Mouse (Mus musculus) hindbrain, postnatal 0 days (tissue): ENCODE data around the gene Zc3h4. TPM values are rescaled to one million over a fixed set of nuclear protein-coding genes. Genes with fewer than 3 reads are reported as not detected.

ENCODE experiments used
- ATAC-seq: fragments of 200-750 bp; cut with Nextera tagmentation; 2 replicates; pipeline ENCODE4 v1.8.0; 2017; ENCODE audit warnings: mild to moderate bottlenecking, moderate TSS enrichment, moderate library complexity
- DNase-seq: peaks from one replicate; pipeline ENCODE4 v3.0.0-alpha.2; 2015; ENCODE audit warnings: low spot score
- H3K27ac ChIP-seq: fragments of 300-500 bp; sonication (generic); 2 replicates; pipeline ENCODE4 v1.5.1; 2014; ENCODE audit warnings: mild to moderate bottlenecking
- H3K27me3 ChIP-seq: fragments of 300-500 bp; sonication (generic); 2 replicates; pipeline ENCODE4 v1.6.1; 2014; ENCODE audit warnings: low read length, mixed read lengths; ENCODE audit not compliant: insufficient read depth
- H3K36me3 ChIP-seq: fragments of 300-500 bp; sonication (generic); 2 replicates; pipeline ENCODE4 v1.6.1; 2014; ENCODE audit warnings: low read length, mixed read lengths; ENCODE audit not compliant: insufficient read depth
- H3K4me1 ChIP-seq: fragments of 300-500 bp; sonication (generic); 2 replicates; pipeline ENCODE4 v1.6.1; 2014; ENCODE audit warnings: antibody characterized with exemption, low read length, mixed read lengths; ENCODE audit not compliant: insufficient read depth
- H3K4me2 ChIP-seq: fragments of 300-500 bp; sonication (generic); 2 replicates; pipeline ENCODE4 v1.6.1; 2014; ENCODE audit warnings: low read depth, mild to moderate bottlenecking, low read length, moderate library complexity, mixed read lengths
- H3K4me3 ChIP-seq: fragments of 300-500 bp; sonication (generic); 2 replicates; pipeline ENCODE4 v1.5.1; 2014; ENCODE audit warnings: low read length
- H3K9ac ChIP-seq: fragments of 300-500 bp; sonication (generic); replicated peaks from 2 replicates; pipeline ENCODE4 v1.6.1; 2014; ENCODE audit warnings: mild to moderate bottlenecking, low read length, moderate library complexity, mixed read lengths
- H3K9me3 ChIP-seq: fragments of 300-500 bp; sonication (generic); 2 replicates; pipeline ENCODE4 v1.6.1; 2016; ENCODE audit warnings: low read length, mixed read lengths
- CTCF ChIP-seq: IDR thresholded peaks from 2 replicates; pipeline ENCODE4 v1.5.1; 2016; ENCODE audit warnings: antibody characterized with exemption, control low read depth, low read depth
- WGBS: fragments of 180-500 bp; shearing (Covaris S2); extraction: QIAGEN DNeasy Blood & Tissue Kit; methylation state at CpG from one replicate; pipeline ENCODE4 v1.1.7; 2014; 5-methylcytosine and 5-hydroxymethylcytosine counted together
- polyA plus RNA-seq: library from polyadenylated mRNA; unstranded; fragments of >200 nt; fragmentation: Nextera tagmentation; extraction: Ambion mirVana; gene quantifications from 2 replicates; pipeline ENCODE4 v1.2.1, GENCODE M21; 2015
- total RNA-seq: library from RNA; depleted of rRNA; stranded (reverse); fragments of >200 nt; gene quantifications from 2 replicates; pipeline ENCODE4 v1.2.3, GENCODE M21; 2014

Zc3h4 gene
- total and polyA plus RNA-seq, 2 experiments from 2014 or later, result 8.3 to 38.2 TPM

DNA sequence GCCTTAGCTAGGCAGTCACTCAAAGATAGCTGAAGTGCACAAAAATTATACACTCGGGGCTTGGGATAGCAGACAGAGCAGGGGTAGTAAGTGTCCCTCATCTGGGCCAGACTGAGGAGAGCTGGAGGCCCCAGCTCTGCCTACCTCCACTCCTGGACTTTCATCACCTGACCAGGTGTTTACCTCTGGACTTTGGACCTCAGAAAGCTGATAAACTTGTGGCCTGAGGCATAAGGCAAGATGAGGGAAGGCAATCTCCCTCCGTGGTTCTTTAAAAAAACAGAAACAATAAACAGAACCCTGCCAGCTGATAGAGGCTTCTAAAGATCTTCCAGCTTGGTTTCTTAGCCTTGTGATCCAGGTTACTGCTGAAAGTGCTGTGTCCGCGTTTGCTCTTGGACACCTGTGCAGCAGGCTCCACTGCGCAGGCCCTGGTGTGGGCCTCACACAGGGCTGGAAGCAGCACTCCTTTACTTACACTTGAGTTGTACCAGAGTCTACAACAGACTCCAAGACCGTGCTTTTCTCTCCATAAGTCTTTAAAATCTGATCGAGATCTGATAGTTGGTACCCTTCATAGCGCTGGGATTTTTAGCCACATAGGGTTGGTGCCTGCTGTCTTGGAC, 19.9 kb downstream of the Zc3h4 start:
- DNase-seq (no peak), ATAC-seq (no peak)
- no peaks in the 10 kb centered on the region for H3K27me3 ChIP-seq
- no peak overlapping the region for H3K4me2 ChIP-seq
- no peaks in the 10 kb centered on the region for H3K4me1 ChIP-seq
- WGBS, result 92% methylated on average over 8 of the region's 8 CpGs
- H3K9me3 ChIP-seq, result no peaks in the 10 kb centered on the region
- H3K9ac ChIP-seq, result no peak overlapping the region
- peaks cover 80% of the 10 kb centered on the region for H3K36me3 ChIP-seq
- TF ChIP-seq CTCF, result no peak
- H3K27ac ChIP-seq, result no peak overlapping the region
- no peak overlapping the region for H3K4me3 ChIP-seq

DNA sequence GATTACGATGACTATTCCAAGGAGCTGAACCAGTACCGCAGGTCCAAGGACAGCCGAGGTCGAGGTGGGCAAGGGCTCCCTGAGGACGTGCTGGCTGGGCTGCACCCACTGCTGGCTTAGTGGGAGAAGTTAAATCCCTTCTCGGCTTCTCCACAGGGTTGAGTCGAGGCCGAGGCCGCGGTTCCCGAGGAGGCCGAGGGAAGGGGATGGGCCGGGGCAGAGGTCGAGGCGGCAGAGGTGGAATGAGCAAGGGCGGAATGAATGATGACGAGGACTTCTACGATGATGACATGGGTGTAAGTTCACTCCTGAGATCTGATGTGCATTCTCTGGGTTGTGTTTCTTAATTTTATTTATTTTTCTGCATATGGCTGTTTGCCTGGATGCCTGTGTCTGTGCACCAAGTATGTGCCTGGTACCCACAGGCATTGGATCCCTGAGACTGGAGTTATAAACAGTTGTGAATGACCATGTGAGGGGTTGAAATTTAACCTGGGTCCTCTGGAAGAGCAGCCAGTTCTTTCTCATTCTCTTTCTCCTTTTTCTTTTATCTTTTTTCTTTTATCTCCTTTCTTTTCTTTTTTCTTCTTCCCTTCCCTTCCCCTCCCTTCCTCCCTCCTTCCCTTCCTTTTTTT, 21.6 kb downstream of the Zc3h4 start:
- H3K27me3 ChIP-seq, result no peaks in the 10 kb centered on the region
- no peak for ATAC-seq

DNA sequence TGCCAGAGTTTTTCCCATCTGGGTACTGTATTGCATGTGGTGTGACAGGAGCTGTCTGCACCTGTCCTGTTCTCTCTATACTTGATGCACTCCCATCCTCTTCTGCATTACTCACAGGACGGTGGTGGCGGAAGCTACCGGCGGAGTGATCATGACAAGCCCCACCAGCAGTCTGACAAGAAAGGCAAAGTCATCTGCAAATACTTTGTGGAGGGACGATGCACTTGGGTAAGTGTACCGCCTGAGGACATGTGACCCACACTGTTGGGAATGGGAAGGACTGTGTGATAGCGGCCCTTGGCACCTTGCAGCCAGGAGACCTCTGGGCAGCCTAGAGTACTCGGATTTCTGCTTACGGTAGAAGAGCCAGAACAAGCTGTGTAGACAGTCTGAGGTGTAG, 23.0 kb downstream of the Zc3h4 start:
- TF ChIP-seq CTCF, result no peak
- ATAC-seq (no peak), DNase-seq (no peak)
- no peak overlapping the region for H3K9ac ChIP-seq
- H3K4me1 ChIP-seq, result no peaks in the 10 kb centered on the region
- no peak overlapping the region for H3K4me2 ChIP-seq
- no peaks in the 10 kb centered on the region for H3K27me3 ChIP-seq
- no peaks in the 10 kb centered on the region for H3K9me3 ChIP-seq
- H3K36me3 ChIP-seq, result peaks cover 93% of the 10 kb centered on the region
- H3K27ac ChIP-seq, result no peak overlapping the region
- no peak overlapping the region for H3K4me3 ChIP-seq
- 94% methylated on average over 9 of the region's 9 CpGs for WGBS

More for the DNA sequence above, 21.6 kb downstream of the Zc3h4 start:
- TF ChIP-seq CTCF, result no peak
- Histone ChIP-seq H3K9ac (no peak overlapping the region), H3K4me1 (no peaks in the 10 kb centered on the region), H3K4me2 (no peak overlapping the region), H3K27ac (no peak overlapping the region), H3K4me3 (no peak overlapping the region), H3K36me3 (peaks cover 87% of the 10 kb centered on the region), H3K9me3 (no peaks in the 10 kb centered on the region)
- WGBS, result 87% methylated on average over 18 of the region's 18 CpGs
- DNase-seq, result no peak

DNA sequence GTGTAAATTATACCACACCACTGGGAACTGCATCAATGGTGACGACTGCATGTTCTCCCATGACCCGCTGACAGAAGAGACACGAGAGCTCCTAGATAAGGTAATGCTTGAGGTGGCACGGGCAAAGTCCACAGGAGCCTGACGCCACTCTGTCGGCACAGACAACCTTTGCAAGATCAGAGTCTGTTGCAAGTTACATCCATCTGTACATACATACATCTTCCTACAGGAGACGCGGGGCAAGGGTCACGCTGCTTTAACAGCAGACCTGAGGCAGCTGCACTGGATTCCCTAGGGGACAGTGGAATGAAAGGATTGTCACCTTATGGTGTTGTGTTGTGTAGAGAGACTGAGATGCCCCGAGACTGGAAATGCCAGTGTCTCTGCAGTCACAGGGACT, 25.0 kb downstream of the Zc3h4 start:
- no peak for DNase-seq
- no peak overlapping the region for H3K27ac ChIP-seq
- 92% methylated on average over 10 of the region's 10 CpGs for WGBS
- no peaks in the 10 kb centered on the region for H3K27me3 ChIP-seq
- H3K4me2 ChIP-seq, result no peak overlapping the region
- H3K9ac ChIP-seq, result no peak overlapping the region
- no peaks in the 10 kb centered on the region for H3K4me1 ChIP-seq
- H3K4me3 ChIP-seq, result no peak overlapping the region
- TF ChIP-seq CTCF, result no peak
- peak; percentile 17; the same call in 1 of the 2 replicates for ATAC-seq
- H3K36me3 ChIP-seq, result peaks cover 94% of the 10 kb centered on the region
- no peaks in the 10 kb centered on the region for H3K9me3 ChIP-seq

DNA sequence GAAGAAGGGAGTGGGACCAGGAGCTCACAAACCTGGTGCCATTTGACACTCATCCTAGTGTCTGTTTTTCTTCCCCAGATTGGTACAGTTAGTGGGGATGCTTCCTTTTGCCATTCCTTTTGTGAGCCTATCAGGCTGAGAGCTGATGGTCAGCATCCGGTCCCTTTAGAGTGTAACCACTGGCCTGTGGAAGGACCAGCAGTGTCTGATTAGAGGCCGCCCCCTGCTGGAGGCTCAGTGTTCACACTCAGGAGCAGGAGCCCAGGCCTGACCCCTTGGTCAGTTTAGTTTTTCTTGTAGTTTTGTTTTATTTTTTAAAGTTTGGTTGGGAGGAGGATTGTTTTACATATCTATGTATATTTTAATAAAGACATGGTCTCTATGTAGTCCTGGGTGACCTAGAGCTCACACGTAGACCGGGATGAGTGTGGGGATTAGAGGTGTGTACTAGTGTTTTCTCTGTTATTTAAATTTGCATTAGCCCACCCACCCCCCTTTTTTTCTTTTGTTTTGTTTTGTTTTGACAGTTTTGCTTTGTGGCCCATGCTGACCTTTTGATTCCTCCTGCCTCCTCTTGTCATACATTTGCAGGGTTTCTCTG, 25.5 kb downstream of the Zc3h4 start:
- no peak overlapping the region for H3K9ac ChIP-seq
- 58% methylated on average over 4 of the region's 4 CpGs for WGBS
- peak; percentile 79 for DNase-seq

DNA sequence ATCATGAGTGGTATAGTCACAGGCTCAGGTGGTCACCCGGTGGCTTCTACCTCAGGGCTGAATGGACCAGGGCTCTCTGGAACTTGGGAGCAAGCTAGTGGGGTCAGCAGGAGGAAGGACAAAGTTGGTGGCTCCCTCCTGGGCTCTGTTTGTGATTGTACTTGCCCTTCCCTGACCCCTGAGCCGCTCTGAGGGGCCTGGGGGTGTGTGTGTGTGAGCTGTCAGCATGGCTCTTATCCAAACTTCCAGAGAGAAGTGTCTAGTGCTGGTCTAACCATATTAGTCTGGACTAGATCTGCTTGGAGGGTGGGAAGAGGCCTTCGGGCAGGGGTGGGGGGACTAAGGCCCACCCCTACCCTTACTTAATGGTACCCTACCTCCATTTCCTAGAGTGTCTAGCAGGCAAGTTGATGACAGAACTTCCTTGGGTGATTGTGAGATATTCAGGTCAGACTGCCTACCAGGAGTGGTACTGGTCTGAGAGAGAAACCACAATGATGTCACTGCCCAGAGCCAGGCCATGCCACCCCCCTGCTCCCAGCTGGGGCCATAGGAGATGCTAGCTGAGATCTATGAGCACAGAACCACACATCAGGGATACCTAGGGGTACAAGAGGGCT, 32.8 kb downstream of the Zc3h4 start:
- DNase-seq, result no peak
- Histone ChIP-seq H3K4me3 (no peak overlapping the region), H3K4me1 (no peaks in the 10 kb centered on the region), H3K27ac (no peak overlapping the region), H3K4me2 (no peak overlapping the region), H3K9ac (no peak overlapping the region), H3K9me3 (no peaks in the 10 kb centered on the region), H3K36me3 (peaks cover 76% of the 10 kb centered on the region), H3K27me3 (no peaks in the 10 kb centered on the region)
- no peak for TF ChIP-seq CTCF
- WGBS, result 82% methylated on average over 3 of the region's 3 CpGs
- no peak for ATAC-seq

More for the DNA sequence above, 25.5 kb downstream of the Zc3h4 start:
- Histone ChIP-seq H3K9me3 (no peaks in the 10 kb centered on the region), H3K36me3 (peaks cover 92% of the 10 kb centered on the region), H3K4me1 (no peaks in the 10 kb centered on the region), H3K27ac (no peak overlapping the region), H3K4me3 (no peak overlapping the region), H3K4me2 (no peak overlapping the region), H3K27me3 (no peaks in the 10 kb centered on the region)
- peak; percentile 85 for TF ChIP-seq CTCF
- peak; percentile 77 for ATAC-seq
